Mouse (Mus musculus) neutrophil, adult 65 days (primary cell): ENCODE data around the gene Sez6l2. TPM values are rescaled to one million over a fixed set of nuclear protein-coding genes. Genes with fewer than 3 reads are reported as not detected.

Source experiments
- total RNA-seq: library from RNA; stranded (reverse); gene quantifications from 2 replicates; pipeline ENCODE4 v1.2.4, GENCODE M21; 2023

Sez6l2 gene
- total RNA-seq = 1.9 and 3.1 TPM in 2 replicates

DNA sequence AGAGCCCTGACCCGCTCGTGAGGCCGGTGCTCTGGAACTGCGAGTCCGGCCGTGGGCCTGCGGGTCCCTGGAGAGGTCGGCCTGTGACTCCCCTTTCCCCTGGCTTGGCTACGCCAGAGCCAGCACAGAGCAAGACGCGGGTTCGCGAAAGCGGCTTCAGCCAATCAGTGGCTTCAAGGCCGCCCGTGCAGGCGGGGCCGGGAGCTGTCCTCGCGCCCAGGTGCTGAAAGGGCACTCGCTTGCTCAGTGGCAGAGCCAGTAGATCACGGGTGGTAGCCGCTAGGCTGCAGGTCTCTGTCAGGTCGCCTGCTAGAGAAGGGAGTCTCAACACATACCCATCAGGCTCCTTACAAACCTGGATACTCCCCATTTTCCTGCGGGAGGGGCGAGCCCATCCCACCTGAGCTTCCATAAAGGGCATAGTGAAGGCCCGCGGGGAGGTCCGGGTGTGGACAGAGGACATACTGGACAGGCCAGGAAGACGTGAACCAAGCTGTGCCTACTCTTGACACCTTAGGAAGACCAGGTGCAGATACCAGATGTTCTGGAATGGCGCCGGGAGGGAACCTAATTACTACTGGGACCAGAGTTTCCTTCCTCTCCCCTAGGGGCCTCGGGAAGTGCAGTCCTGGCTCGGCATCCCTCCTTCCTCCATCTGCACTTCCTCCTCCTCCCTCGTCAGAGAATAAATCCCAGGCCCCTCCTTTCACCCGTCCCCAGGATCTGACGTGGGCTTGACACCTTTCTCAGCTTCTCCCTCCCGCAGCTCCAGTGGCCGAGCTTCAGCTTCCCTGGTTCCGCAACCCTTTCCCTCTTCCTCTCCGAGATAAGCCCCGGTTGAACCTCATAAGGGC, at the start of gene Sez6l2:
TSS of gene Sez6l2 (plus strand) at position 771 of the 854 bp plus-strand sequence.

DNA sequence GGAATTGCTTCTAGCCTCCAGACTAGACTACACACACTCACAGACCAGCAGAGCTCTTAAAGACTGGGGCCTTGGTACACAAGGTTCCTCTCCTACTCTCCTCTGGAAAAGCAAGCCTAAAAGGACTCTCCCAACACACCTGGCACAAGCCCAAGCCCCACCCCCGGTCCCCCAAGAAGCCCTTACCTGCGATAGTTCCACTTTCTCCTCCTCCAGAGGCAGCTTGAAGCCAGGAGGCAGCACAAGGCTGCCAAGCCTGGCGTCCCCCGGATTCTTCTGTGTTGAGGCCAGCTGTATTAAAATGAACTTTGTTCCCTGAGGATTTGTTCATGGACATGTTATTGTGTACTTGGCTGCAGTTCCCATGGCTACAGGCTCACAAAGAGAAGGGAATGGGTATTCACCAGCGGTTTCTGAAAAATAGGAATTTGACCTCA, 27.7 kb upstream of the Sez6l2 start, which contains the start of gene Tmem219:
TSS of gene Tmem219 (minus strand) at position 294 of the 437 bp plus-strand sequence.

DNA sequence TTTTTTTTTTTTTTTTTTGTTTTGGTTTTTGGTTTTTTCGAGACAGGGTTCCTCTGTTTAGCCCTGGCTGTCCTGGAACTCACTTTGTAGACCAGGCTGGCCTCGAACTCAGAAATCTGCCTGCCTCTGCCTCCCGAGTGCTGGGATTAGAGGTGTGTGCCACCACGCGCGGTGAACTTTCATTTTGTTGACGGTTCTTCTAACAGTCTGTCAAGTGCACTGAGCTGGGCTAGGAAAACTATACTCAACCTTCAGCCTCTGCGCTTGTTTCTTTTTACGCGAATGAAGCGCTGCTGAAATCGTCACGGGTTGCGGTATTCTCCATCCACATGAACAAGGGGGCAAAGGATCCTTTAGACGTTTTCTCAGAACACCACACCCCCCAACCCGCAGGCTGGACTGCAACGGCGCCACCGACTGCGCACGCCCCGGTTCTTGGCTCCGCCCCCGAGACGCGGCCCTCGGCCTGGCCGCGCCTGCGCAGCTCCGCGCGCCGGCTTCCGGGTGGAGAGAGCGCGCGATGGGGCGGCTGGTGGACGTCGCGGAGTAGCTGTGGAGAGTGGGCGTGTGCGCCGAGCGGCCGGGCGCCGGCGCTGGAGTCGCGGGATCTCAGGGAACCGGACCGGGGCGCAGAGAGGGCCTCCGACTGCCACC, 21.9 kb upstream of the Sez6l2 start, which contains the start of gene Kctd13:
TSS of gene Kctd13 (plus strand) at position 496 of the 654 bp plus-strand sequence.

DNA sequence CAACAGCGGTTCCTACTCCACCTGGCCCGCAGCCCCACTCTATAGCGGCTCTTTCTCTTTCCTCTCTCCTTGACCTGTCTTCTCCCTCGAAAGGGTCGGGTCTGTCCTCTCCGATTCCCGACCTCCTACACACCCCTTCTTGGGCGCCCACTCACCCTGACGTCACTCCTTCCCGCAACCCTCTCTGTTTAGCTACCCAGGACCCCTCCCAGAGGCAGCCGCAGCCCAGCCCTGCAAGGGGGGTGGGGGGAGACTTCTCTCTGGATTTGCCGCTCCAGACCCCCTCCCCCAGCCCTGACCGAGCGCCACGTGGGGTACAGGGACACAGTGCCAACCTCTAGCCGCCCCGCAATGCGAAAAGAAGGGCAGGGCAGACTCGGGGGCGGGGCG, 965 bp upstream of the Sez6l2 start, which contains the start of gene Asphd1:
TSS of gene Asphd1 (minus strand) at position 180 of the 390 bp plus-strand sequence.

DNA sequence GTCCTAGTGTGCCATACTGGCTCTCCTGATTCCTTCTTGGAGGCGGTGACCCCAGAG, 25.4 kb downstream of the Sez6l2 start, which contains the start of gene Cdipt:
TSS of gene Cdipt (plus strand) at position 22 of the 57 bp plus-strand sequence.

DNA sequence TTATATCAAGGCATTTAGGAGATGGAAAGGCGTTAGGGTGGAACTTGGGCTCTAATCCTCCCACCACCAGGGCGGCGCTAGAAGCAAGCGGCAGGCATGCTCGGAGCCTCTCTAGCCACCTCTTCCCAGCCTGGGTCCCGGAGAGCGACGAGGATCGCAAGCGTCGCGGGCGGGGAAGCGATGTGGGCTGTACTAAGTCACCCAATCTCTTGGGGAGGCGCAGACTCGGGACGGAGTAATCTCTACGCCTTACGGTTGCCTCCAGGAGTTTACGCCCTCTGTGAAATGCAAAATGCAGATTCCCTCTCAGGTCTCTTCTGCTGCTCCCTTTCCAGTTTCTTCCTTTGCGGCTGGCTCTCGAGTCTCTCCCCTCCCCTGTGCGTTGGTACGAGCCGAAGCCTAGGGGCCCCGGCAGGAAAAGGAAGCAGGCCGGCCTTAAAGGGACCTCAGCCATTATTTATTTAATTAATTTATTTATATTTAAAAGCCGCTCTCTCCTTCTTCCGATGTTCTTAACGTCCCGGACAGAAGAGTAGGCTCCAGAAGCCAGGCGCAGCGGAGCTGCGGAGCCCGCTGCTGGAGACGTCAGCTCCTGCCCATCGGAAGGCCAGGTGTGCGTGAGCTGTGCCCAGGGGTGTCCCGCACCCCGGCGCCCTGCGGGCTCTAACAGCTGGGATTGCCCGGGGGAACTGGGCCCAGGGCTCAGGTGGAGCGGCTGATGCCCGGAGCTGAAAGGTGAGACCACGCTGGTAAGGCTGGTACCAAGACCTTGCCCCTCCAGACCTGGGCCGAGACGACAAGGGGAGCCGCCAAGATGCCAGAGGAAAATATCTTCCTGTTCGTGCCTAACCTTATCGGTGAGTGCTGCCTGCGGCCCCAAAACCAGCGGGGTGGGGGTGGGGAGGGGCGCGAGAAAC, 25.8 kb downstream of the Sez6l2 start, which contains the start of gene Cdiptos:
TSS of gene Cdiptos (minus strand) at position 149 of the 917 bp plus-strand sequence.

DNA sequence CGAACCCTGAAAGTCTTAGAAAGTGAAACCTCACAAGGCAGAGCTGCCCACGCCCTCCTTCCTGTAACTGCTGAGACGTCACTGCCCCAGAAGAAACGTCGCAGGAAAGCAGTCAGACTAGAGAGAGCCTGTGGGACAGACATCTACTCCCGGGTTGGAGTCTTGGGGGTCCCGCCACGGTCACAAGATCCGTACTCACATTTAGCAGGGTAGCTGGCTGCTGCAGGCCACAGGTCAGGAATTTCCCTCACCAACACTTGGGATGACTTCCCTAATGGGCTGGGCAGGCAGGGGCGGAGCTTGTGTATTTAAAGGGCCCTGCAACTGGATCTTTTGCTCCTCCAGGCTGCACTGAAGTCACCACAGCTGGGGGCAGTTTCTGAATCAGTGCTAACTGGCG, 64.0 kb downstream of the Sez6l2 start, which contains the start of gene Mvp:
TSS of gene Mvp (minus strand) at position 302 of the 400 bp plus-strand sequence.

DNA sequence TGATC, 65.9 kb downstream of the Sez6l2 start, which contains the start of gene Pagr1b:
TSS of gene Pagr1b (minus strand) at position 4 of the 5 bp plus-strand sequence.

DNA sequence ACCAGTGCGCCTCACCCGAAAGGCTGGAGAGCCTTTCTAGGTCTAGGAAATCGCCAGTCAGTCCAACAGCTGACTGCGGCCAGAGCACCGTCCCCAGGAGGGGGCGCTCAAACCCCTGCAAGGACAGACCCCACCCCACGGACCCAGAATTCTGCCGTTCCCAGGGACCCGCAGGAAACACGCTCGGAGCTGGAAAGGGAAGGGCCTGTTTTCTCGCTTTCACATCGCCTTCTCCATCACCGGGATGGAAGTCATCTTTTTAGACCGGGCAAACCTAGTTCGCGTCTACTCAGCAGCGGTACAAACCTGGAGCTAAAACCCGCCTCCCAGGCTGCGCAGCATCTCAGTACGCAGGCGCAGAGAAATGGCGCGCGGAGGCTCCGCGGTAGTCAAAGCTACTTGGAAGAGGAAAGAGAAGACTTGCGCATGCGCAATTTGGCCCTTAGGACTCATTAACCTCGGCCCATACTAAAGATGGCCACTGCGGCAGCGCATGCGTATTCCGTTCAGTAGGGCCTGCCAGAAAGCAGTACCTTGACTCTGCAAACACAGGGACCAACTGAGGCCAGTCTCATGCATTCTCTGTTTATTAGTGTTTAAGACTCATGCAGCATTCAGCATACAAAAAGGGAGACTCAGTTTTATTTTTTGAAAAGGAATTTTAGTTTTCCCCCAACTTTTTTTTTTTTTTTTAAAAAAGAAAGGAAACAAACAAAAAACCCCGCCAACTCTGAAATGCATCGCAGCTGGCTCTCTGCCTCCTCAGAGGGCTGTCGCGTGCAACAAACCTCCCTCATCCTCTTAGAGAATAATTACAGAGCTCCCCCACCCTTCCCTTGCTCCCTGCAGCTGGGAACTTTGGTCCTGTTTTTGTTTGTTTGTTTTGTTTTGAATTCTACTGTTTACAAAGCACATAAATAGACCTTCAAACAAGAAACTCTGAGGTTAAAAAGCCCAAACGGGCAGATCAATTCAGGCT, 66.9 kb downstream of the Sez6l2 start, which contains the start of gene Pagr1a:
TSS of gene Pagr1a (minus strand) at position 382 of the 979 bp plus-strand sequence.

Other genes starting within 250 kb of the Sez6l2 start
- 1,908 and 2,111 TPM in 2 replicates for gene Coro1a, start 242.8 kb upstream of the Sez6l2 start, total RNA-seq
- 255 and 261 TPM in 2 replicates for gene Mapk3, start 191.0 kb upstream of the Sez6l2 start, total RNA-seq
- 17.6 and 21.9 TPM in 2 replicates for gene Gdpd3, start 184.2 kb upstream of the Sez6l2 start, total RNA-seq
- gene Ypel3, start 173.6 kb upstream of the Sez6l2 start, total RNA-seq = 278 and 300 TPM in 2 replicates
- 4.3 and 4.4 TPM in 2 replicates for gene Tbx6, start 169.1 kb upstream of the Sez6l2 start, total RNA-seq
- 231 and 266 TPM in 2 replicates for gene Ppp4c, start 158.1 kb upstream of the Sez6l2 start, total RNA-seq
- not detected in 2 replicates for gene Fam57b, start 152.9 kb upstream of the Sez6l2 start, total RNA-seq
- gene 4930451I11Rik, start 118.9 kb upstream of the Sez6l2 start, total RNA-seq = not detected in 2 replicates
- gene Doc2a, start 103.1 kb upstream of the Sez6l2 start, total RNA-seq = not detected in 2 replicates
- gene Hirip3, start 88.6 kb upstream of the Sez6l2 start, total RNA-seq = 37.5 and 38.0 TPM in 2 replicates
- 41.4 and 42.2 TPM in 2 replicates for gene Ino80e, start 88.2 kb upstream of the Sez6l2 start, total RNA-seq
- 50.7 and 59.9 TPM in 2 replicates for gene Taok2, start 65.9 kb upstream of the Sez6l2 start, total RNA-seq
- gene Tmem219, start 27.6 kb upstream of the Sez6l2 start, total RNA-seq = 38.9 and 40.1 TPM in 2 replicates
- 17.4 and 23.2 TPM in 2 replicates for gene Kctd13, start 21.7 kb upstream of the Sez6l2 start, total RNA-seq
- gene Asphd1, start 981 bp upstream of the Sez6l2 start, total RNA-seq = not detected in 2 replicates
- gene Cdipt, start 25.4 kb downstream of the Sez6l2 start, total RNA-seq = 56.2 and 56.5 TPM in 2 replicates
- gene Cdiptos, start 25.5 kb downstream of the Sez6l2 start, total RNA-seq = 0.95 and 1.3 TPM in 2 replicates
- gene Mvp, start 64.1 kb downstream of the Sez6l2 start, total RNA-seq = 49.1 and 58.0 TPM in 2 replicates
- not detected in 2 replicates for gene Pagr1b, start 65.9 kb downstream of the Sez6l2 start, total RNA-seq
- gene Pagr1a, start 66.8 kb downstream of the Sez6l2 start, total RNA-seq = 1.5 and 35.7 TPM in 2 replicates
- 26.0 TPM in 1 of 2 replicates, not detected in the other for gene Gm42742, start 70.5 kb downstream of the Sez6l2 start, total RNA-seq
- 0.79 TPM in 1 of 2 replicates, not detected in the other for gene Prrt2, start 70.6 kb downstream of the Sez6l2 start, total RNA-seq
- 128 and 143 TPM in 2 replicates for gene Maz, start 76.5 kb downstream of the Sez6l2 start, total RNA-seq
- 41.1 and 48.3 TPM in 2 replicates for gene Kif22, start 91.9 kb downstream of the Sez6l2 start, total RNA-seq
- gene Zg16, start 136.8 kb downstream of the Sez6l2 start, total RNA-seq = 1.2 TPM in 1 of 2 replicates, not detected in the other
- 155 and 172 TPM in 2 replicates for gene AI467606, start 140.8 kb downstream of the Sez6l2 start, total RNA-seq
- gene Qprt, start 171.7 kb downstream of the Sez6l2 start, total RNA-seq = 2.0 and 3.8 TPM in 2 replicates
- gene Spn, start 187.3 kb downstream of the Sez6l2 start, total RNA-seq = 96.9 and 102 TPM in 2 replicates
- 47.6 and 62.2 TPM in 2 replicates for gene Cd2bp2, start 245.5 kb downstream of the Sez6l2 start, total RNA-seq